Mouse (Mus musculus) embryonic stem cell, embryonic (primary cell): ENCODE data around the gene Rab1a.

ENCODE experiments used
- CTCF ChIA-PET, 4 experiments: fragments of 300-600 bp in 2 of 4; fragments of 350-600 bp in 2 of 4; sonication (Branson Sonifier 250); formaldehyde crosslinking; loops; one replicate each; lab custom pipeline; 2022; ENCODE audit warnings: inconsistent platforms in 2 of 4; lab: Charles Lee
- POLR2A ChIA-PET, 4 experiments: fragments of 300-600 bp in 2 of 4; fragments of 350-600 bp in 2 of 4; sonication (Branson Sonifier 250); formaldehyde crosslinking; loops; one replicate each; lab custom pipeline; 2022; ENCODE audit warnings: antibody characterized with exemption in 4 of 4, inconsistent platforms in 1 of 4; lab: Charles Lee

Gene Rab1a

DNA sequence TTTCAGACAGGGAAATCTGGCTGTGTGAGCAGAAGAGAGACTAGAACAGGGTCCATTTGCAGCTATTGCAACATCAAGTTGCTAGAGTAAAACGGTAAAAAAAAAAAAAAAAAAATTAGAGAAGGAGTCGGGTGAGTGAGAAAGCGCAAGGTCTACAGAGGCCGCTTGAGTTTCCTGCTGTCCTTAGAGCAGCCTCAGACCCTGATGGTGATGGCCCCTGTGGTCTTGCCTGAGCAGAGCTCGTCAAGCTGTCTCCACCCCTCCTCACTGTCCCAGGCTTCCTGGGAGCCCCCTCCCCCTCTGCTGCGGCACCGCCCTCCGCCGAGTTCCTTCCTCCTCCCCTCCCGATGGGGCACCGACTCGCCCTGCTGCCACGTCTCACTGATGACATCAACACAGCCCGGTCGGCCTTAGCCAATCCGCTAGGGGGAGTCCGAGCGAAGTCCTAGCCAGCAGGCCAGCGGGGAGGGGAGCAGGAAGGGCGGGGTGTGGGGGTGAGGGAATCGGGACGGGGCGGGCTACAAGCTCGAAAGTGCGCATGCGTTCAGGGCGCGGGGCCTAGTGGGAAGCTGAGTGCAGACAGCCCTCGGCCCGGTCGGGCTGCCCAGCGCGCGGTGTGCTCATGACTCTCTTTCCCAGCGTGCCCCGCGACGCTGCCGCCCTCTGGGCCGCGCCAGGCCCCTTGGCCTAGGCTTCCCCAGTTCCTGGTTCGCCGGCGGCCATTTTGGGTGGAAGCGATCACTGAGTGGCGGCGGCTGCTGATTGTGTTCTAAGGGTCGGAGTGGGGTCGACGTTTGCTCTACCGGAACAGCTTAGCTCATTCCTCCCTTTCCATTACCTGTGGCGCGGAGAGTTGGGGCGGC lies at the start of gene Rab1a:
TSS of gene Rab1a (plus strand) at position 720 of the 863 bp plus-strand sequence.
- ChIA-PET CTCF (interaction anchor here (0.5 to 1.7 kb wide), 23 partner anchors 13 to 199 kb away, joined by 3 to 10 read pairs (median 3); partner anchors contain the start of gene Slc1a4 (in 1 of the 4)), POLR2A (interaction anchor here (0.6 to 13.8 kb wide), 139 partner anchors 9 to 1978 kb away, joined by 3 to 200 read pairs (median 6); partner anchors contain the start of genes Actr2 (in 4 of the 4), Cep68 (in 3 of the 4), Slc1a4 (in 3 of the 4) and Sertad2 (in 1 of the 4))

DNA sequence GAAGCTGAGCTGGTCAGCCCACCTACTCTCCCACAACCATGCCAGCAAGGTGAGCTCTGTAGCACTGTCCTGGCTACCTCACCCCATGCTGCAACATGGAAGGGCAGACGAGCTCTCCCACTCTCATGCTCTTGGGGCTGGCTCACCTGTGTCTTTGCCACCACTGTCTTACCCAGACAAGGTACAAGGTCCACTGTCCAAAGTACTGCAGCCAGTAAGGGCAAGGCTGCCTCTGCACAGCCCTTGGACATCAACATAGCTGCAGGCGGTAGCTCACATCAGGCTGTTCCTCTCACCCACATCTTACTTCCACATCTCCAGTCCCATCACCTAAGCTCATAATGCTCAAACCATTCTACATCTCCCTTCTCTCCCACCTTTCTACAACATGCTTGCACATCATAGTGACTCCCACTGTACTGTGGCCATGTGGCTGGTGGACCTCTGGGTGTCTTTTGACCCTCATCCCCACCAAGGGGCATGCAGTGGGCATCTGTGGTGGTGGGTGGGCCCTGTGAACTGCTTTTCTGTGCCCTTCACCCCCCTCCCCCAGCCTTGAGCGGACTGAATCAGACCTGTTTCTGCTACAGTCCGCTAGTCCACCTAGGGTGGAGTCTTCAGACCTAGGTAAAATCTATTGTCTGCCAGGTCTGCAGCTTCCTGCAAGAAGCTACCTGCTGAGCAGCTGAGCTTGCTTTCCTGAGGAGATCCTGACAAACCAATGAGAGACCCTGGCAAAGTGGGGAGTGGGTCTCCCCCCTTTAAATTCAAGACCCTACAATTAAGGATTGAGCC lies 48.9 kb upstream of the Rab1a start:
- POLR2A ChIA-PET, result interaction anchor here (0.6 to 10.7 kb wide), 38 partner anchors 10 to 322 kb away, joined by 3 to 94 read pairs (median 4); partner anchors contain the start of genes Rab1a (in 3 of the 4) and Actr2 (in 1 of the 4)
- CTCF ChIA-PET, result interaction anchor here in 1 of 4 experiments (0.6 to 1.3 kb wide), 2 partner anchors 19 to 48 kb away, joined by 3 read pairs; no protein-coding TSS in a partner anchor

DNA sequence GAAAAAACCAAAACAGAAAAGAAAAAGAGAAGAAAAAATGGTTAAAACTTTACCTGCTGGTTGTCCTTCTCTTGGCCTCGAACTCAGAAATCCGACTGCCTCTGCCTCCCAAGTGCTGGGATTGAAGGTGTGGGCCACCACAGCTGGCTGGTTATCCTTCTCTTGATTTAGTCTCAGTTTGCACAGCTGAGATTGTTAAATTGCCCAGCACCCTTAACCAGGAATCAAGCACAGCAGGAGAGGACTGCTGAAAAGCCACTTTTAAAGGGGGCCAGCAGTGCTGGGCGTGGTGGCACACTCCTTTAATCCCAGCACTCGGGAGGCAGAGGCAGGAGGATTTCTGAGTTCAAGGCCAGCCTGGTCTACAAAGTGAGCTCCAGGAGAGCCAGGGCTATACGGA lies 47.7 kb upstream of the Rab1a start:
- POLR2A ChIA-PET, result interaction anchor here in 3 of 4 experiments (0.6 to 10.7 kb wide), 16 partner anchors 10 to 99 kb away, joined by 3 to 94 read pairs (median 10); partner anchors contain the start of genes Rab1a (in 3 of the 3) and Actr2 (in 1 of the 3)

DNA sequence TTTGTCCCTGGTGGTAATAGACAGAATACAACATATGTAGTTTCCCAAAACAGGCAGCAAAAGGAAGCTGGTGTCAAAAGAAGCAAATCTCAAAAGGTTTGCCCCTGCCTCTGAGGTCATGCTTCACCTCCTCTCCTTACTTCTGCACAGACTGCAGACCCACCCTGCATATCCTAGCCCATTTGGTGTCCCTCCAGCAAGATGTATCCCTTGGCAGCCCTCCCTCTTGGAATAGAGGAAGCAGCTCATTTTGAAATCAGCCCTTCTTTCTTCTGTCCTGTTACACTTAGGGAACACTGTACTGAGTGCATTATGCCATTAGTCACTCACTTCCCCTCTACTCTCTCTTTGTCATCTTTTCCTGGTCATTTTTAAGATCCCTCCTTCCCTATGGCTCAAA lies 42.4 kb upstream of the Rab1a start:
- ChIA-PET POLR2A (interaction anchor here in 2 of 4 experiments (0.6 to 5.0 kb wide), 14 partner anchors 7 to 90 kb away, joined by 3 to 32 read pairs (median 4); partner anchors contain the start of genes Rab1a (in 2 of the 2) and Cep68 (in 1 of the 2)), CTCF (interaction anchor here in 1 of 4 experiments (2.0 kb wide), 1 partner anchor 11 kb away, joined by 9 read pairs; no protein-coding TSS in a partner anchor)

More for the DNA sequence above, 47.7 kb upstream of the Rab1a start:
- CTCF ChIA-PET, result interaction anchor here in 1 of 4 experiments (0.7 kb wide), 1 partner anchor 12 kb away, joined by 3 read pairs; no protein-coding TSS in a partner anchor

GRCm38 (mm10) chr11:20164979-20165867 lies 36.0 kb upstream of the Rab1a start:
- ChIA-PET CTCF (interaction anchor here in 3 of 4 experiments (0.6 to 1.9 kb wide), 6 partner anchors 12 to 93 kb away, joined by 3 to 10 read pairs (median 4); partner anchors contain the start of gene Rab1a (in 1 of the 3)), POLR2A (interaction anchor here (0.5 to 8.4 kb wide), 100 partner anchors 7 to 1044 kb away, joined by 3 to 180 read pairs (median 5); partner anchors contain the start of genes Rab1a (in 4 of the 4), Actr2 (in 3 of the 4), Cep68 (in 3 of the 4) and Slc1a4 (in 3 of the 4))

- ChIA-PET POLR2A (interaction anchor here (0.5 to 8.4 kb wide), 85 partner anchors 8 to 623 kb away, joined by 3 to 180 read pairs (median 5); partner anchors contain the start of genes Actr2 (in 3 of the 4), Rab1a (in 3 of the 4), Slc1a4 (in 3 of the 4) and Cep68 (in 2 of the 4)), CTCF (interaction anchor here in 2 of 4 experiments (0.9 to 1.9 kb wide), 4 partner anchors 30 to 48 kb away, joined by 3 to 10 read pairs (median 4); partner anchors contain the start of gene Rab1a (in 1 of the 2))
Measured at GRCm38 (mm10) chr11:20165991-20166390, 35.2 kb upstream of the Rab1a start.

DNA sequence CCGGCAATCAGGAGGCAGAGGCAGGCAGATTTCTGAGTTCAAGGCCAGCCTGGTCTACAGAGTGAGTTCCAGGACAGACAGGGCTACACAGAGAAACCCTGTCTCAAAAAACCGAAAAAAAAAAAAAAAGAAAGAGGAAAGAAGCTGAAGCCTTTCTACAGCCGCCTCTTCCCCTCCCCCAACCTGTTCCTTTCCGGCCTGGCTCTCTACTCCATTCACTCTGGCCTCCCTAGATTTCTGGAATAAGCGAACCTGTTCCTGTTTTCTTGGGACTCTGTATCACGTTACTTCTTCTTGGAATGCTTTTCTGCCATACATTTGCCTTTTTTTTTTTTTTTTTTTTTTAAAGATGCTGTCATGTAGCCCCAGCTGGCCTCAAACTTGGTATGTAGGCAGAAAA lies 34.8 kb upstream of the Rab1a start:
- POLR2A ChIA-PET, result interaction anchor here (0.6 to 8.4 kb wide), 70 partner anchors 8 to 1084 kb away, joined by 3 to 180 read pairs (median 5); partner anchors contain the start of genes Actr2 (in 3 of the 4), Rab1a (in 3 of the 4), Slc1a4 (in 3 of the 4) and Cep68 (in 2 of the 4)
- CTCF ChIA-PET, result interaction anchor here in 3 of 4 experiments (0.7 to 1.2 kb wide), 5 partner anchors 9 to 246 kb away, joined by 3 to 14 read pairs (median 4); no protein-coding TSS in a partner anchor

DNA sequence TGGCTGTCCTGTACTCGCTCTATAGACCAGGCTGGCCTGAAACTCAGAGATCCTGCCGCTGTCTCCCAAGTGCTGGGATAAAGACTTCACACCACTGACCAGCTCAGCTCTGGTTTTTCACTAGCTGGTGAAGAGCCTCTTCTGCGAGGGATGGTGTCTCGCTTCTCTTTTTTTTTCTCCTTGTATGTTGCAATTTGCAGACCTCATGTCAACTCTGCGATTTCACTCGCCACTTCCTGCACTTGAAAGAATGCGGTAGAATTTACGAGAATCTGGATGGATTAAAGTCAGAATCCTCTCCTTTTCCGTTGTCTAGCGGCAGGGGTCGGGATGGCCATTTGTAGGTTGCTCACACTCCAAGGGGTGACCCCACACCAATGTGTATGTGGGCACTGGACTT lies 32.3 kb upstream of the Rab1a start:
- ChIA-PET CTCF (interaction anchor here in 1 of 4 experiments (1.0 kb wide), 1 partner anchor 26 kb away, joined by 3 read pairs; no protein-coding TSS in a partner anchor), POLR2A (interaction anchor here (0.6 to 8.4 kb wide), 12 partner anchors 10 to 53 kb away, joined by 3 to 165 read pairs (median 4); partner anchors contain the start of gene Rab1a (in 3 of the 4))

GRCm38 (mm10) chr11:20187271-20187670 lies 14.0 kb upstream of the Rab1a start:
- ChIA-PET CTCF (interaction anchor here in 3 of 4 experiments (0.8 to 2.1 kb wide), 4 partner anchors 8 to 55 kb away, joined by 3 to 7 read pairs (median 3); partner anchors contain the start of gene Rab1a (in 1 of the 3)), POLR2A (interaction anchor here in 3 of 4 experiments (0.6 to 3.4 kb wide), 18 partner anchors 8 to 57 kb away, joined by 3 to 53 read pairs (median 5); partner anchors contain the start of gene Rab1a (in 3 of the 3))

GRCm38 (mm10) chr11:20193100-20193736 lies 8.0 kb upstream of the Rab1a start:
- POLR2A ChIA-PET, result interaction anchor here in 2 of 4 experiments (0.6 to 2.8 kb wide), 7 partner anchors 8 to 114 kb away, joined by 3 to 31 read pairs (median 4); partner anchors contain the start of gene Rab1a (in 2 of the 2)
- CTCF ChIA-PET, result no interaction called here

DNA sequence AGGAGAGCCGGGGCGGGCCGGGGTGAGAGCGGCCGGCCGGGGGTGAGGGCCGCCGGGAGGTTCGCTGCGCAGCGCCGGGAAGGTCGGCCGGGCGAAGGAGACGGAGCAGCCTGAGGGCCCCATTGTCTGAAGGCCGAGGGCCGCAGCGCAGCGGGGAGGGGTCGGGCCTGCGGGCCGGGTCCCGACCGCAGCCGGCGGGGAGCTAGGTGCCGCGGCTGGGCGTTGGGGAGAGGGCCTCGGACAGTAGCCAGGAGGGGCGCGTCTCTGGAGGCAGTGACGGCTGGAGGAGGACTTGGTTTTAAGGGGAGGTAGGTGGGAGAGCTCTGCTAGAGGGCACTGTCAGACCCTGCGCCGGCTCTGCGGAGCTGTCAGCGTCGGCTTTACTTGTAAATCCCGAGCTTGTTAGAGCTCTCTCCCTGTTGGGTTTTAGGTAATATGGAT lies 449 bp downstream of the Rab1a start:
- ChIA-PET POLR2A (interaction anchor here (0.6 to 13.8 kb wide), 114 partner anchors 10 to 538 kb away, joined by 3 to 200 read pairs (median 7); partner anchors contain the start of genes Actr2 (in 3 of the 4), Cep68 (in 3 of the 4), Slc1a4 (in 3 of the 4) and Sertad2 (in 1 of the 4)), CTCF (interaction anchor here (0.5 to 1.7 kb wide), 17 partner anchors 13 to 199 kb away, joined by 3 to 10 read pairs (median 3); partner anchors contain the start of gene Slc1a4 (in 1 of the 4))

GRCm38 (mm10) chr11:20202299-20203011 lies 1.2 kb downstream of the Rab1a start:
- POLR2A ChIA-PET, result interaction anchor here (0.6 to 13.8 kb wide), 71 partner anchors 7 to 429 kb away, joined by 3 to 200 read pairs (median 10); partner anchors contain the start of genes Cep68 (in 3 of the 4), Actr2 (in 2 of the 4) and Slc1a4 (in 2 of the 4)
- CTCF ChIA-PET, result interaction anchor here in 3 of 4 experiments (0.5 to 1.7 kb wide), 4 partner anchors 12 to 301 kb away, joined by 3 to 7 read pairs (median 4); no protein-coding TSS in a partner anchor

DNA sequence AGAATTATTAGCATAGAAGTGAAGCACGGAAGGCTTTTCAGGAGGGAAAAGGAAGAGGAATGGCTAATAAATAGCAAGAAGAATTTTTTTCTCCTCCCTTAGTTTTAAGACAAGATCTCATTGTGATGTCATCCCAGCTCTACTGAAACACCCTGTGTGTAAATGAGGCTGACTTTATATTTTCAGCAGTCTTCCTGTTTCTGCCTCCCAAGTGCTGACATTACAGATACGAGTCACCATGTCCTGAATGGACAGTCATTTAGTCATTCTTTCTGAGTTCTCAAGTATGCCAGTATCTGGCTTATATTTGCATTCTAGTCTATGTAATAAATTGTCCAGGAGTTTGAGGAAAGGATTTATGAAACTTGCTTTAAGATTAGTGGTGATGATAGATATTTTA lies 3.1 kb downstream of the Rab1a start:
- CTCF ChIA-PET, result interaction anchor here in 1 of 4 experiments (1.5 kb wide), 1 partner anchor 10 kb away, joined by 5 read pairs; no protein-coding TSS in a partner anchor
- POLR2A ChIA-PET, result interaction anchor here in 3 of 4 experiments (0.5 to 13.8 kb wide), 29 partner anchors 8 to 427 kb away, joined by 3 to 200 read pairs (median 11); partner anchors contain the start of gene Actr2 (in 1 of the 3)
